ENCODE assay signal across 16 mouse cellular contexts in the genomic region with DNA sequence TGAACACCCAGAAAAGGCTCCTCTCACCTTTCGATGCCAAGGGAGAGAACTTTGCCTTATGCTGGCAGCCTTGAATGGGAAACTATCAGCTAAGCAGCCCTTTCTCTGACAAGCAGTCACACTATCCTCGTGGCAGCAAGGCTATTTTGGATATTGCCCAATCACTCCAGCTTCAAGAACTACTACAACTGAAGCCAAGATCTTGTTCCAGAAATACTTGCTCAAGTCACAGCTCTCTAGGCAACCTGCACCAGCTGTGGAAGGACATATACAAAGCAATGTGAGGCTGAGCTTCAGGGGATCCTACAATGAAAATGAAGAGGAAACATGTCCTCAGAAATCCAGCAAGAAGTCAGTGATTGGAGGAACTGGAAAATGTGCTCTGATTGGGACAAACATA.
DNase-seq lines count a peak whose midpoint lies in the region; ATAC-seq and TF ChIP-seq lines count a peak whose summit lies in the region.
"Had no signal": no experiment of that assay in that cellular context is flagged by ENCODE, and none has a peak within 500 bp of the region (broad histone marks: within the 10 kb centered on the region; RNA-seq: fewer than 3 reads in every experiment).

No protein-coding gene starts in this region.

- no peak for ATAC-seq in embryonic facial prominence, embryonic 14.5 days (ENCODE audit: low read depth)
- peak; percentile 86 for ATAC-seq in lung, embryonic 16.5 days (ENCODE audit: low read depth)

- H3K36me3 ChIP-seq in embryonic facial prominence, embryonic 14.5 days (ENCODE audit: control insufficient read depth, insufficient read depth, low read length): no peaks in the 10 kb centered on the region
- H3K36me3 ChIP-seq in lung, embryonic 16.5 days (ENCODE audit: control insufficient read depth, insufficient read depth, low read length): no peaks in the 10 kb centered on the region
- H3K36me3 ChIP-seq: forebrain, embryonic 12.5 days; midbrain, embryonic 10.5 days had no signal

- WGBS in embryonic facial prominence, embryonic 14.5 days: 48% methylated on average over 2 of the region's 2 CpGs
- WGBS in lung, embryonic 16.5 days: 45% methylated on average over 2 of the region's 2 CpGs

- TF ChIP-seq CTCF in gastrocnemius, adult 2 months (IDR thresholded peaks at IDR 0.05): no peak

- no peaks in the 10 kb centered on the region for H3K27me3 ChIP-seq in embryonic facial prominence, embryonic 14.5 days (replicated peaks; ENCODE audit: control insufficient read depth, insufficient read depth, low read length)
- H3K27me3 ChIP-seq in lung, embryonic 16.5 days (ENCODE audit: control insufficient read depth, insufficient read depth, low read depth, low read length): no peaks in the 10 kb centered on the region
- H3K27me3 ChIP-seq: forebrain, embryonic 12.5 days had no signal

- no peak overlapping the region for H3K27ac ChIP-seq in gastrocnemius, adult 2 months
- H3K27ac ChIP-seq in embryonic facial prominence, embryonic 14.5 days (replicated peaks; ENCODE audit: low read depth, low read length): peak overlapping the region; percentile 84
- no peak overlapping the region for H3K27ac ChIP-seq in lung, embryonic 16.5 days (ENCODE audit: low read length)
- H3K27ac ChIP-seq: forebrain, embryonic 12.5 days; liver, embryonic 14.5 days; midbrain, embryonic 10.5 days had no signal

- no peaks in the 10 kb centered on the region; the same call in 1 of the 2 replicates for H3K4me1 ChIP-seq in embryonic facial prominence, embryonic 14.5 days (ENCODE audit: control insufficient read depth, insufficient read depth, low read length)
- no peaks in the 10 kb centered on the region for H3K4me1 ChIP-seq in lung, embryonic 16.5 days (replicated peaks; ENCODE audit: control insufficient read depth, insufficient read depth, low read length)
- H3K4me1 ChIP-seq: forebrain, embryonic 12.5 days; midbrain, embryonic 10.5 days had no signal

- no peak overlapping the region for H3K4me3 ChIP-seq in gastrocnemius, adult 2 months
- H3K4me3 ChIP-seq in embryonic facial prominence, embryonic 14.5 days (ENCODE audit: low read depth, low read length): no peak overlapping the region
- H3K4me3 ChIP-seq in lung, embryonic 16.5 days (ENCODE audit: low read length): no peak overlapping the region
- H3K4me3 ChIP-seq: forebrain, embryonic 12.5 days; midbrain, embryonic 10.5 days; myocyte had no signal

- H3K9me3 ChIP-seq in embryonic facial prominence, embryonic 14.5 days (ENCODE audit: control insufficient read depth, low read length): no peaks in the 10 kb centered on the region
- no peaks in the 10 kb centered on the region for H3K9me3 ChIP-seq in lung, embryonic 16.5 days (ENCODE audit: control insufficient read depth, low read length)
- H3K9me3 ChIP-seq: forebrain, embryonic 12.5 days; midbrain, embryonic 10.5 days had no signal

- intact Hi-C loops in gastrocnemius, adult 2 months (cut with DNase I): no loop called here

- no peak overlapping the region for H3K9ac ChIP-seq in embryonic facial prominence, embryonic 14.5 days (ENCODE audit: low read depth, low read length)
- no peak overlapping the region for H3K9ac ChIP-seq in lung, embryonic 16.5 days (ENCODE audit: low read length)
- H3K9ac ChIP-seq: forebrain, embryonic 12.5 days; liver, embryonic 14.5 days had no signal

- no peak overlapping the region for H3K4me2 ChIP-seq in embryonic facial prominence, embryonic 14.5 days (ENCODE audit: low read depth, low read length)
- H3K4me2 ChIP-seq in lung, embryonic 16.5 days (ENCODE audit: low read depth, low read length): no peak overlapping the region
- H3K4me2 ChIP-seq: forebrain, embryonic 12.5 days had no signal

- peak; percentile 9 for DNase-seq in gastrocnemius, postnatal 25 days
- DNase-seq in gastrocnemius, adult 2 months: no peak
- DNase-seq in adipocyte (ENCODE audit: low spot score): peak; percentile 25
- DNase-seq in embryonic facial prominence, embryonic 14.5 days (ENCODE audit: low spot score): peak; percentile 31
- no peak for DNase-seq in spleen, adult 18-20 months
- DNase-seq in layer of hippocampus, postnatal 10 days (ENCODE audit: low spot score in 2 of 2): no peak
- DNase-seq: cerebellum, adult 8-10 months; embryo, embryonic 11 days; gastrocnemius, postnatal 10 days; kidney, postnatal 10 days; right cerebral cortex, postnatal 14 days had no signal

Comparison
In these comparisons a context has a peak if more than half of its experiments do, and no peak if none do; other contexts are left out.
1. DNase-seq: peak in gastrocnemius, postnatal 25 days (single experiment), adipocyte (single experiment) and embryonic facial prominence, embryonic 14.5 days (single experiment); none in gastrocnemius, adult 2 months (single experiment), spleen, adult 18-20 months (0 of 2) and layer of hippocampus, postnatal 10 days (0 of 2).